Mouse (Mus musculus): Measurements from ENCODE around the gene Phactr2.

Phactr2 gene

GRCm38 (mm10) chr10:13273756-13274155 is 200.5 kb downstream of the Phactr2 start:
- no peak for DNase-seq (ENCODE audit: low spot score)

GRCm38 (mm10) chr10:13271716-13272115 is 202.5 kb downstream of the Phactr2 start:
- no peak for DNase-seq (ENCODE audit: low spot score)

GRCm38 (mm10) chr10:13271099-13271498 is 203.1 kb downstream of the Phactr2 start:
- DNase-seq (ENCODE audit: low spot score): no peak

GRCm38 (mm10) chr10:13270270-13270669 is 203.9 kb downstream of the Phactr2 start:
- DNase-seq (ENCODE audit: low spot score): no peak

GRCm38 (mm10) chr10:13259251-13259650 is 215.0 kb downstream of the Phactr2 start:
- no peak for DNase-seq (ENCODE audit: low spot score)

GRCm38 (mm10) chr10:13256196-13256595 is 218.0 kb downstream of the Phactr2 start:
- DNase-seq (ENCODE audit: low spot score): no peak

- DNase-seq (ENCODE audit: low spot score): no peak
These were observed 223.9 kb downstream of the Phactr2 start for GRCm38 (mm10) chr10:13250280-13250679.

GRCm38 (mm10) chr10:13249126-13249525 is 225.1 kb downstream of the Phactr2 start:
- no peak for DNase-seq (ENCODE audit: low spot score)

- DNase-seq (ENCODE audit: low spot score): no peak
These were observed 228.5 kb downstream of the Phactr2 start for GRCm38 (mm10) chr10:13245714-13246113.

- no peak for DNase-seq (ENCODE audit: low spot score)
These were observed 230.0 kb downstream of the Phactr2 start for GRCm38 (mm10) chr10:13244192-13244591.

- DNase-seq (ENCODE audit: low spot score): no peak
These were observed 233.8 kb downstream of the Phactr2 start for GRCm38 (mm10) chr10:13240431-13240830.

- no peak for DNase-seq (ENCODE audit: low spot score)
These were observed 236.0 kb downstream of the Phactr2 start for GRCm38 (mm10) chr10:13238188-13238587.

GRCm38 (mm10) chr10:13236866-13237265 is 237.3 kb downstream of the Phactr2 start:
- no peak for DNase-seq (ENCODE audit: low spot score)

GRCm38 (mm10) chr10:13234503-13234902 is 239.7 kb downstream of the Phactr2 start:
- DNase-seq (ENCODE audit: low spot score): no peak

- DNase-seq (ENCODE audit: low spot score): no peak
These were observed 240.3 kb downstream of the Phactr2 start for GRCm38 (mm10) chr10:13233941-13234340.

GRCm38 (mm10) chr10:13233143-13233622 is 241.0 kb downstream of the Phactr2 start:
- DNase-seq (ENCODE audit: low spot score): no peak

GRCm38 (mm10) chr10:13232443-13233142 is 241.6 kb downstream of the Phactr2 start:
- no peak for DNase-seq (ENCODE audit: low spot score)

- no peak for DNase-seq (ENCODE audit: low spot score)
These were observed 243.5 kb downstream of the Phactr2 start for GRCm38 (mm10) chr10:13230716-13231115.

- no peak for DNase-seq (ENCODE audit: low spot score)
These were observed 248.7 kb downstream of the Phactr2 start for GRCm38 (mm10) chr10:13225377-13226063.

GRCm38 (mm10) chr10:13222135-13222534 is 252.1 kb downstream of the Phactr2 start:
- no peak for DNase-seq (ENCODE audit: low spot score)

GRCm38 (mm10) chr10:13220061-13220460 is 254.2 kb downstream of the Phactr2 start:
- no peak for DNase-seq (ENCODE audit: low spot score)

- no peak for DNase-seq (ENCODE audit: low spot score)
These were observed 260.3 kb downstream of the Phactr2 start for GRCm38 (mm10) chr10:13213956-13214355.

- DNase-seq (ENCODE audit: low spot score): no peak
These were observed 261.4 kb downstream of the Phactr2 start for GRCm38 (mm10) chr10:13212829-13213228.

Data from testis, postnatal 10 days (tissue).